Mouse (Mus musculus) left cerebral cortex, adult 8-10 months (tissue): Measurements from ENCODE around the gene Hnrnph3. TPM values are rescaled to one million over a fixed set of nuclear protein-coding genes. Genes with fewer than 3 reads are reported as not detected.

Experiments
- DNase-seq, 2 experiments: peaks; one replicate each; pipeline ENCODE4 v3.0.0; 2022; ENCODE audit warnings: low spot score in 2 of 2
- total RNA-seq, 4 experiments: library from RNA; stranded (reverse); gene quantifications; 2 replicates each; pipeline ENCODE4 v1.2.4; 2022

Gene Hnrnph3
- total RNA-seq, 4 experiments from 2014 or later = 45.0 to 55.4 (median 47.2) TPM

DNA sequence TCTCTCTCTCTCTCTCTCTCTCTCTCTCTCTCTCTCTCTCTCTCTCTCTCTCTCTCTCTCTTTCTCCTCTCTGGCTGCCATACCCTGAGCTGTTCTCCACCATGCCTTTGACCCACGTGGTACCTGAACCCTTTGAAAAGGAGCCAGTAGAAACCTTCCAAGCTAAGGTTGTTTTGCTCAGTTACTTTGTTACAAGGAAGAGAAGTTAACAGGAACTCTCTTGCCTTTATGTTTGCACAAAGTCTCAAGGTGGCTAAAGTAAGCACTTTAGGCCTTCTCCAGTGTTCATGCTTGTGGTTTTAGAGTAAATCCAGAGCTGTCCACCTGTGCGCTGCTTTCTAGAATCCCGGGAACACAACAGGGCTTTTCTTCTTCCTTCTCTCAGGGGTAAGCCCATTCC, 8.2 kb upstream of the Hnrnph3 start:
- DNase-seq = no peak

- no peak for DNase-seq
Observed at GRCm38 (mm10) chr10:63028396-63028795, 4.4 kb upstream of the Hnrnph3 start.

GRCm38 (mm10) chr10:63027376-63028161, 3.6 kb upstream of the Hnrnph3 start:
- DNase-seq = no peak

GRCm38 (mm10) chr10:63026795-63027160, 2.8 kb upstream of the Hnrnph3 start:
- no peak for DNase-seq

- DNase-seq = no peak
Observed at GRCm38 (mm10) chr10:63026156-63026794, 2.3 kb upstream of the Hnrnph3 start.

DNA sequence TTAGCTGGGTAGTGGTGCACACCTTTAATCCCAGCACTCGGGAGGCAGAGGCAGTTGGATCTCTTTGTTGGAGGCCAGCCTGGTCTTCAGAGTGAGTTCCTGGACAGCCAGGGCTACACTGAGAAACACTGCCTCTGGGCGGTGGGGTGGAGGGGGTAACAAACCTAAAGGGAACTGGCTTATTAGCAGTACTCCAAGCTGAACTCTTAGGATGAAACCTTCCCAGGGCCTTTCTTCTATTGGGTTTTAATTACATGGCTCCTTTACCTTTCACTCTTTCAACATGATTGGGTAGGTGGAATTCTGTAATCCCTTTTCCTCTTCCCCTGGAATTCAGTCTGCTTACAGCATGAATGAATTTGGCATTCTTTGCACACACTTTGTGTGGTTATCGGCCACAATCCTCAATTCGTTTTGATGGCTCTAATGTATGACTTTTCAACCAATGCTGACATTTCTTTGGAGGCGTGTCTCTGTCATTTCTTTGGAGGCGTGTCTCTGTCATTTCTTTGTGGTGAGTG, 1.5 kb upstream of the Hnrnph3 start:
- DNase-seq = no peak

- DNase-seq = no peak
Observed at GRCm38 (mm10) chr10:63025016-63025415, 999 bp upstream of the Hnrnph3 start.

- no peak for DNase-seq
Observed at GRCm38 (mm10) chr10:63024580-63024910, 528 bp upstream of the Hnrnph3 start.

GRCm38 (mm10) chr10:63023121-63023748, 782 bp downstream of the Hnrnph3 start:
- peak; percentile 48 to 59 for DNase-seq

DNA sequence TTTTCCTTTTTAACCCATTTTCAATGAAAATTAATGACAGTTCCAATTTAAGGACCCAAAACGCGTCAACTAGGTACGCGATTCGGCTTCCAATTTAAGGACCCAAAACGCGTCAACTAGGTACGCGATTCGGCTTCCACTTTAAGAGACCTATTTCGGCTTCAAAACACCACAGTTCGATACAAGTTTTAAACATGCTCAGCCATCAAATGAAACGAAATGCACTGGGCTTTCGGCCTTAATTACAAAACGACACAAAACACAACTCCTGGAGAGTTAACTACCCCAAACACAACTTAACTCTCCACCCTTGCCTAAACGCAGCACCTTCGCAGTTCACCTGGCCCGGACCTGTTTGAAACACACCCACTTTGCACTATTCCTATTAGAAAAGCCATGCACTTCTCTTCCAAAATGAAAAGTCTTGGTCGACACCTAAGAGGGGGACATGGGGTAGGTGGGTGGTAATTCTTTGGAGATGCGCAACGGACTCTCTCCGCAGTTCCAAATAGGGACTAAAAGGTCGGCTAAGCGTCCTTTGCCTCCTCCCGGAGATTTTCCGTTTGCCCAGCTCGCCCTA, 1.4 kb downstream of the Hnrnph3 start:
- no peak for DNase-seq

- no peak for DNase-seq
Observed at GRCm38 (mm10) chr10:63021702-63022101, 2.3 kb downstream of the Hnrnph3 start.

DNA sequence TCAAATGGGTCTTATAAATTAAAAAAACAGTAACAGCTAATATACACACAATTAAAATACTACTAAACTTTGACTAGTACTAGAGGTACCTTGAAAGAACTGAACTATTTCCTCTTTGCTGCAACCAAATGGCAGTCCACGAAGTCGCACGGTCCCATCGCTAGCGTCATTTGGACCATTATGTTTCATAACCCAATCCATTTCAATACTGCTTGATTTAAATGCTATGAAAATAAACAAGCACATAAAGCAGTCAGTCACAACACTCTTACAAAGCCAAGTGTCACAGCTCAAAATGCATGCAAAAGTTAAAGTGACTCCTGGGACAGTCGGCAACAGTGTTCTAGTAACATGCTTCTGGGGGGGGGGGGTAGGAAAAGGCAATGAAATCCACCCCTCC, 4.7 kb downstream of the Hnrnph3 start:
- no peak for DNase-seq

DNA sequence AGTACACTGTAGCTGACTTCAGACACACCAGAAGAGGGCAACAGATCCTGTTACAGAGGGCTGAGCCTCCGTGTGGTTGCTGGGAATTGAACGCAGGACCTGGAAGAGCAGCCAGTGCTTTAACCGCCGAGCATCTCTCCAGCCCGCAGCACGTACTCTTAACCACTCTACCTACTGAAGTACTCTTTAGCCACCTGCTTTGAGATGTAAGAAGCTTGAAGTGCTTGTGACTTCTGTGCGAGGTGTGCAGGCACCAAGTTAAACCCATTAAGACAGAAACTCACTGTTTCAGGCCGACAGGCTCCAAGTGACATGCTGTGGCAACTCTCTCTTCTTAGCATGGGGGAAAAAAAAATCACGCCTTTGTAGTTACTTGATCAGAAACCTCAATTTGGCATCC, 9.8 kb downstream of the Hnrnph3 start:
- no peak for DNase-seq

DNA sequence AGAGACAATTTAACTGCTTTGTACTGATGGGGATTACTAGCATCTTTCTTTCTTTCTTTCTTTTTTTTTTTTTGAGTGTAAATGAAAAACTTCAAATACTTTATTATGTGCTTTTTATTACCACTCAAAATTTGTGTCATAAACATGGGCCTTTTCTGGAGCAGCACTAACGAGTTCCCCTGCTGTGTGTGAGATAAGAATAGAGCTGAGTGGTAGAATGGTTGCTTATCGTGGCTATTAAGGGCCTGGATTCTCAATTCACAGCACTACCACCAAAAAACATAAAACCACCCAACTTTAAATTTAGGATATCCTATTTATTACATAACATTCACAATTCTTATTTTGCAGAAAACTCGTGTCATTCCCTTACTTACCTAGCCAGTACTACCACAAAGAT, 10.5 kb downstream of the Hnrnph3 start:
- no peak for DNase-seq

GRCm38 (mm10) chr10:63011556-63011955, 12.5 kb downstream of the Hnrnph3 start:
- no peak for DNase-seq

DNA sequence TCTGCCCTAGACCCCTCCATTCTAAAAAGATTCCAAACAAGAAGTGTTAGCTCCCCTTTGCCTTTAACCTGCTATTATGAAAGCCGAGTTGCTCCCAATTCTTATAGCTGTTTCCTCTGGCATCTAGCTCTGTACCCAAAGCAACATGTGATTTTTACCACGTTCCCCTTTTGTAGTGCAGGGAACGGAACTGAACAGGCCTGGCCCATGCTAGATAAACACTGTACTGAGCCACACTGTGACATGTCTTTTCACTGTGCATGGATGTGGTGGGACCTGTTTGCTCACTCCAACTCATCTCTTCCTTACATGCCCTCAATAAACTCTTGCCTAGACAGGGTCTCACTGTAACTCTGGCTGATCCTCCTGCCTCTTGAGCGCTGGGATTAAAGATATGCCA, 13.7 kb downstream of the Hnrnph3 start:
- no peak for DNase-seq

DNA sequence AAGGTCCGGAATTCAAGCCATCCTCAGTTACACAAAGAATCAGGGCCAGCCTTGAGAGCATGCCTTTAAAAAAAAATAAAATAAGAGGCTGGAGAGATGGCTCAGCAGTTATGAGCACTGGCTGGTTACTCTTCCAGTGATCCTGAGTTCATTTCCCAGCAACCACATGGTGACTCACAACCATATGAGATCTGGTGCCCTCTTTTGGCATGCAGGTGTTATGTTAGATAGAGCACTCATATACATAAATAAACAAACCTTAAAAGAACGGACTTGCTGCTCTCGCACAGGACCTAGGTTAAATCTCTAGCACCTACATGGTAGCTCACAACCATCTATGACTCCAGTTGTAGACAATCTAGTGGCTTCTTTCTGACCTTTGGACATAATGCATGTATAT, 15.8 kb downstream of the Hnrnph3 start:
- no peak for DNase-seq

DNA sequence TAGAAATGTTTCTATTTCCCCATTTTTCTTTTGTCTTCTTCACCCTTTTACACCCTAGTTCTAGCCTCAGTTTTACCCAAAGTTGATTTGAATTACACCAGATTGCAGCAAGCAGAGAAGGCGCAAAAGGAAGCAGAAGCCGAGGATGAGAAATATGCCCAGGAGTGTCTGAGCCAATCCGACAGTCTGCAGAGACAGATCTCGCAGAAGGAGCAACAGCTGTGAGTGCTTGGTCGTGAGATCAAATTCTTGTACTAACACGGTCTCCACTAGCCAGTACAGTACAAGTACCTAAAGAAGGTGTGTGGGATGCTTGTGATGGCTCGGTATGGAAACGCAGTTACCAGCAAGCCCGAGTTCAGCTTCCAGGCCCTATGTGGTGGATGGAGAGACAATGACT, 19.5 kb downstream of the Hnrnph3 start:
- no peak for DNase-seq

DNA sequence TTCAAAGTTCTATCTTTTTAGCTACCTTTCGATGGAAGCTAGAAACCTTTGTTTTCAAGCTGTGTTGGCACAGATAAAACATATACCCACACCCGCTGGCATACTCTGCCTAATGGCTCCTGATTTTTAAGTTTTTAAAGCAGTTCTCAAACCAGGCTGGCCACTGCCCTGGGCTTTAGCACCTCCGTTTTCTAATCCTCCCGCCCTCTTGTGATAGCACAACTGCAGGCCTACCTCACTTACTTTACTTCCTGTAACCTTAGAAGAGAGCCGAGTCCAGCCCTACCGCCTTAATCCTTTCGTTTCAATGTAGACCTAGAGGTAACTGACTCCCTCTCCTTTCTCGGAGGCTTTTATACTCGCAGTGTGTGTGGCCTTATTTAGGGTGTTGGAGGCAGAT, 20.8 kb downstream of the Hnrnph3 start:
- no peak for DNase-seq

GRCm38 (mm10) chr10:63000584-63000983, 23.4 kb downstream of the Hnrnph3 start:
- no peak for DNase-seq

DNA sequence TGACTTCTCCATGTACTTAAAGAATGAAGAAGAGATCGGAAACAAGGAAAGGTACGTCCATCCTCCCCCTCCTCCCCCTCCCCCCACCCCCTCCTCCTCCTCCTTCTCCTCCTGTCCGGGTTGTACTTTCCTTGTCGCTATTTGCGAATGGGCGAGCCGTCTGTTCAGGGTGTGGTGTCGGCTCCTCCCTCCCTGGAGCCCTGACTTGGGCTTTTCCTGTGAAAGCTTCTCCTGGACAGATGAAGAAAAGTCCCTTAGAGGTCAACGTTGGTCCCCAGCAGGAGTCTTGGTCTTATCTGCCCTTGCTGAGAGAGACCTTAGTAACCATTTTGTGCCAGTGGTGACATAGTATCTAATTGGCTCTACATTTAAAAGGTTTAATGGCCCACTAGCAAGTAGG, 30.0 kb downstream of the Hnrnph3 start:
- no peak for DNase-seq

- DNase-seq = no peak
Observed at GRCm38 (mm10) chr10:62990636-62991035, 33.4 kb downstream of the Hnrnph3 start.
